Mouse (Mus musculus): ENCODE measurements around the gene Gm5134. TPM values are rescaled to one million over a fixed set of nuclear protein-coding genes. Genes with fewer than 3 reads are reported as not detected.

Gm5134 gene
- polyA plus RNA-seq, 1 experiment from 2014 or later, result not detected

- peak within 1 kb of the TSS; percentile 77 for H3K27ac ChIP-seq
- WGBS, result under 1% methylated on average over 53 of the region's 58 CpGs
- H3K4me3 ChIP-seq (replicated peaks), result peak within 1 kb of the TSS; percentile 81
- H3K9ac ChIP-seq, result peak within 1 kb of the TSS; percentile 95
- H3K36me3 ChIP-seq, result peaks cover 5% of the 10 kb centered on the region; the same call in 1 of the 2 replicates
- no peaks in the 10 kb centered on the region for H3K27me3 ChIP-seq (replicated peaks)
- H3K9me3 ChIP-seq, result no peaks in the 10 kb centered on the region
- H3K4me2 ChIP-seq (replicated peaks), result peak within 1 kb of the TSS; percentile 73
- H3K4me1 ChIP-seq (replicated peaks), result 0 out of 2 replicates have a peak, but pooled peaks cover 3% of the 10 kb centered on the region
- ATAC-seq, result peak; percentile 99
Observed at GRCm38 (mm10) chr10:76032402-76033118, 78.2 kb downstream of the Gm5134 start, which contains the start of gene Zfp280b. TSS of gene Zfp280b (plus strand) at chr10:76032650.

- peak; percentile 9; the same call in 1 of the 2 replicates for ATAC-seq
- 0 out of 2 replicates have a peak, but pooled peaks cover 3% of the 10 kb centered on the region for H3K4me1 ChIP-seq (replicated peaks)
- no peaks in the 10 kb centered on the region for H3K27me3 ChIP-seq (replicated peaks)
- peak overlapping the region; percentile 95 for H3K9ac ChIP-seq
- 13% methylated on average over 7 of the region's 7 CpGs for WGBS
- peak overlapping the region; percentile 53; the same call in 1 of the 2 replicates for H3K27ac ChIP-seq
- peak overlapping the region; percentile 73 for H3K4me2 ChIP-seq (replicated peaks)
- H3K4me3 ChIP-seq (replicated peaks), result peak overlapping the region; percentile 81
- peaks cover 6% of the 10 kb centered on the region for H3K36me3 ChIP-seq
- H3K9me3 ChIP-seq, result no peaks in the 10 kb centered on the region
Observed at GRCm38 (mm10) chr10:76033119-76033455, 78.8 kb downstream of the Gm5134 start.

- Histone ChIP-seq H3K4me2 (replicated peaks) (peak overlapping the region; percentile 73), H3K9me3 (no peaks in the 10 kb centered on the region), H3K27ac (no peak overlapping the region), H3K4me1 (replicated peaks) (no peaks in the 10 kb centered on the region), H3K27me3 (replicated peaks) (no peaks in the 10 kb centered on the region), H3K4me3 (replicated peaks) (no peak overlapping the region), H3K9ac (no peak overlapping the region), H3K36me3 (peaks cover 17% of the 10 kb centered on the region)
- ATAC-seq, result no peak
- WGBS, result 90% methylated on average over 8 of the region's 8 CpGs
Observed at GRCm38 (mm10) chr10:76034001-76034600, 79.8 kb downstream of the Gm5134 start.

- Histone ChIP-seq H3K9me3 (no peaks in the 10 kb centered on the region), H3K36me3 (peaks cover 28% of the 10 kb centered on the region), H3K4me3 (replicated peaks) (no peak overlapping the region), H3K4me1 (replicated peaks) (no peaks in the 10 kb centered on the region), H3K27ac (no peak overlapping the region), H3K27me3 (replicated peaks) (no peaks in the 10 kb centered on the region), H3K9ac (no peak overlapping the region), H3K4me2 (replicated peaks) (no peak overlapping the region)
- no peak for ATAC-seq
Observed at GRCm38 (mm10) chr10:76035277-76035676, 81.0 kb downstream of the Gm5134 start.

GRCm38 (mm10) chr10:76036962-76037361 lies 82.6 kb downstream of the Gm5134 start:
- no peak for ATAC-seq
- no peak overlapping the region for H3K4me3 ChIP-seq (replicated peaks)
- H3K27ac ChIP-seq, result no peak overlapping the region
- 93% methylated on average over 5 of the region's 5 CpGs for WGBS
- H3K4me1 ChIP-seq (replicated peaks), result no peaks in the 10 kb centered on the region
- H3K9ac ChIP-seq, result no peak overlapping the region
- H3K27me3 ChIP-seq (replicated peaks), result no peaks in the 10 kb centered on the region
- H3K36me3 ChIP-seq, result peaks cover 37% of the 10 kb centered on the region
- H3K9me3 ChIP-seq, result no peaks in the 10 kb centered on the region
- no peak overlapping the region for H3K4me2 ChIP-seq (replicated peaks)

- H3K9me3 ChIP-seq, result no peaks in the 10 kb centered on the region
- H3K4me1 ChIP-seq (replicated peaks), result no peaks in the 10 kb centered on the region
- no peak for ATAC-seq
- 37% methylated on average over 5 of the region's 5 CpGs for WGBS
- H3K4me3 ChIP-seq (replicated peaks), result no peak overlapping the region
- no peak overlapping the region for H3K9ac ChIP-seq
- no peak overlapping the region for H3K4me2 ChIP-seq (replicated peaks)
- peaks cover 14% of the 10 kb centered on the region for H3K36me3 ChIP-seq
- H3K27ac ChIP-seq, result no peak overlapping the region
- no peaks in the 10 kb centered on the region for H3K27me3 ChIP-seq (replicated peaks)
Observed at GRCm38 (mm10) chr10:76045343-76045742, 91.0 kb downstream of the Gm5134 start.

GRCm38 (mm10) chr10:76046754-76047153 lies 92.4 kb downstream of the Gm5134 start:
- Histone ChIP-seq H3K27me3 (replicated peaks) (no peaks in the 10 kb centered on the region), H3K27ac (no peak overlapping the region), H3K9me3 (no peaks in the 10 kb centered on the region), H3K4me1 (replicated peaks) (no peaks in the 10 kb centered on the region), H3K4me2 (replicated peaks) (no peak overlapping the region), H3K9ac (no peak overlapping the region), H3K4me3 (replicated peaks) (no peak overlapping the region), H3K36me3 (peaks cover 6% of the 10 kb centered on the region)
- ATAC-seq, result no peak
- 6% methylated on average over 1 of the region's 1 CpGs for WGBS

GRCm38 (mm10) chr10:76047182-76047869 lies 93.0 kb downstream of the Gm5134 start:
- ATAC-seq, result peak; percentile 73
- no peaks in the 10 kb centered on the region for H3K4me1 ChIP-seq (replicated peaks)
- no peak overlapping the region for H3K9ac ChIP-seq
- H3K4me2 ChIP-seq (replicated peaks), result no peak overlapping the region
- no peak overlapping the region for H3K27ac ChIP-seq
- no peak overlapping the region for H3K4me3 ChIP-seq (replicated peaks)
- H3K27me3 ChIP-seq (replicated peaks), result no peaks in the 10 kb centered on the region
- H3K36me3 ChIP-seq, result peaks cover 6% of the 10 kb centered on the region
- 20% methylated on average over 5 of the region's 5 CpGs for WGBS
- H3K9me3 ChIP-seq, result no peaks in the 10 kb centered on the region

- H3K9me3 ChIP-seq, result no peaks in the 10 kb centered on the region
- no peaks in the 10 kb centered on the region for H3K4me1 ChIP-seq (replicated peaks)
- no peaks in the 10 kb centered on the region for H3K27me3 ChIP-seq (replicated peaks)
- H3K9ac ChIP-seq, result no peak overlapping the region
- WGBS, result 15% methylated on average over 6 of the region's 6 CpGs
- no peak overlapping the region for H3K4me2 ChIP-seq (replicated peaks)
- no peak overlapping the region for H3K4me3 ChIP-seq (replicated peaks)
- no peak overlapping the region for H3K27ac ChIP-seq
- no peak for ATAC-seq
- no peaks in the 10 kb centered on the region for H3K36me3 ChIP-seq
Observed at GRCm38 (mm10) chr10:76048967-76049366, 94.7 kb downstream of the Gm5134 start.

- WGBS, result 84% methylated on average over 11 of the region's 11 CpGs
- no peak for ATAC-seq
Observed at GRCm38 (mm10) chr10:76051860-76052259, 97.5 kb downstream of the Gm5134 start.

More at GRCm38 (mm10) chr10:76051860-76052259, 97.5 kb downstream of the Gm5134 start:
- Histone ChIP-seq H3K4me1 (replicated peaks) (no peaks in the 10 kb centered on the region), H3K36me3 (no peaks in the 10 kb centered on the region), H3K4me3 (replicated peaks) (no peak overlapping the region), H3K27me3 (replicated peaks) (no peaks in the 10 kb centered on the region), H3K27ac (no peak overlapping the region), H3K9ac (no peak overlapping the region), H3K4me2 (replicated peaks) (no peak overlapping the region), H3K9me3 (no peaks in the 10 kb centered on the region)
